Mouse (Mus musculus) CH12.LX (cell line): ENCODE results near the gene Acsm5.

Experiments used
- CHD2 ChIP-seq: IDR thresholded peaks from 2 replicates; pipeline ENCODE4 v1.6.1; 2011; ENCODE audit warnings: low read length, improper control_type of control experiment
- CTCF ChIP-seq, 2 experiments: IDR thresholded peaks in 1 of 2; conservative IDR thresholded peaks in 1 of 2; 2 replicates each; pipeline ENCODE4 v1.5.1; 2011 to 2012; ENCODE audit warnings: low read depth in 2 of 2, low read length in 2 of 2, improper control_type of control experiment in 1 of 2, inconsistent platforms in 1 of 2, mild to moderate bottlenecking in 1 of 2, moderate library complexity in 1 of 2
- E2F4 ChIP-seq: IDR thresholded peaks from 2 replicates; pipeline ENCODE4 v1.6.1; 2011; ENCODE audit warnings: low read depth, low read length, improper control_type of control experiment; ENCODE audit not compliant: insufficient replicate concordance
- ELF1 ChIP-seq: IDR thresholded peaks from 2 replicates; pipeline ENCODE4 v1.6.1; 2014; ENCODE audit warnings: low read depth, mild to moderate bottlenecking, inconsistent platforms, low read length, improper control_type of control experiment
- EP300 ChIP-seq: IDR thresholded peaks from 2 replicates; pipeline ENCODE4 v1.6.1; 2011; ENCODE audit warnings: low read length, improper control_type of control experiment
- MAFK ChIP-seq: IDR thresholded peaks from 2 replicates; pipeline ENCODE4 v1.6.1; 2011; ENCODE audit warnings: low read length, improper control_type of control experiment; ENCODE audit not compliant: insufficient replicate concordance
- MAX ChIP-seq: IDR thresholded peaks from 2 replicates; pipeline ENCODE4 v1.6.1; 2011; ENCODE audit warnings: low read length, improper control_type of control experiment
- MXI1 ChIP-seq: IDR thresholded peaks from 2 replicates; pipeline ENCODE4 v1.6.1; 2011; ENCODE audit warnings: mild to moderate bottlenecking, low read depth, low read length, improper control_type of control experiment
- MYC ChIP-seq: IDR thresholded peaks from 2 replicates; pipeline ENCODE4 v1.6.1; 2011; ENCODE audit warnings: low read depth, mild to moderate bottlenecking, improper control_type of control experiment, low read length
- POLR2A ChIP-seq: IDR thresholded peaks from 2 replicates; pipeline ENCODE4 v1.6.1; 2011; ENCODE audit warnings: low read depth, mild to moderate bottlenecking, improper control_type of control experiment, low read length
- TBP ChIP-seq: conservative IDR thresholded peaks from 2 replicates; pipeline ENCODE4 v1.6.1; 2011; ENCODE audit warnings: low read depth, low read length, improper control_type of control experiment
- TCF12 ChIP-seq: IDR thresholded peaks from 2 replicates; pipeline ENCODE4 v1.6.1; 2014; ENCODE audit warnings: low read depth, mild to moderate bottlenecking, inconsistent platforms, low read length, improper control_type of control experiment
- USF1 ChIP-seq: IDR thresholded peaks from 2 replicates; pipeline ENCODE4 v1.6.1; 2014; ENCODE audit warnings: low read depth, mild to moderate bottlenecking, inconsistent platforms, low read length, improper control_type of control experiment

GRCm38 (mm10) chr7:119560452-119560835 is 41.2 kb downstream of the Acsm5 start:
- no peak for TF ChIP-seq MAFK
- no peak for TF ChIP-seq CTCF (conservative IDR thresholded peaks at IDR 0.05 in 1 of 2, IDR thresholded peaks at IDR 0.05 in 1 of 2; ENCODE audit: low read depth in 2 of 2, low read length in 2 of 2)
- TF ChIP-seq ELF1: no peak
- no peak for TF ChIP-seq E2F4
- TF ChIP-seq MAX: no peak
- TF ChIP-seq POLR2A: no peak
- no peak for TF ChIP-seq EP300
- no peak for TF ChIP-seq TBP
- TF ChIP-seq TCF12: no peak
- TF ChIP-seq USF1: no peak
- no peak for TF ChIP-seq MYC
- no peak for TF ChIP-seq MXI1
- TF ChIP-seq CHD2: no peak
